Mouse (Mus musculus): Measurements from ENCODE around the gene Snai1. TPM values are rescaled to one million over a fixed set of nuclear protein-coding genes. Genes with fewer than 3 reads are reported as not detected.
A peak's percentile ranks its signal among the peaks of the same experiment; 100 is the strongest.

The Snai1 gene
- polyA plus RNA-seq, 2 experiments = 67.9 to 123 TPM

DNA sequence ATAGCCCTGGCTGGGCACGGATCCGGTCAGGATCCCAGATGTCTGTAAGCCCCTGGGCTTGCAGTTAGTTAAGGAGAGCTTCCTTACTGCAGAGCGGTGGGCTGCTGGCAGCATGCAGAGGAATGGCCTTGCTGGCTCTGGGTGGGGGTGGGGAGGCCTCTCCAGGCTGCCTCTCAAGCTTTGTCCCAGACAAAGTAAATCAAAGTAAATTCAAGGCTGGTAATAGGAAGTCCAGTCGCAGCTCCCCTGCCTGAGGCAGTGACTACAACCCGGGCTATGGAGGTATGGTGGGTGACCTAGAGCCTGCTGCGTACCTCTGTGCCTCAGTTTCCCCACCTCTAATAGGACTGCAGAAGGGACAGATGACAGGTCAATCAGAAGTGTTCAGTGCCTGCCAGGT lies 3.3 kb downstream of the Snai1 start:
- Histone ChIP-seq H3K27me3 (ENCODE audit: control insufficient read depth, insufficient read depth, low read length) (peaks cover 14% of the 10 kb centered on the region; the same call in 1 of the 2 replicates), H3K4me2 (replicated peaks; ENCODE audit: low read depth, low read length, severe bottlenecking) (peak overlapping the region; percentile 82), H3K9me3 (ENCODE audit: control insufficient read depth, low read length) (no peaks in the 10 kb centered on the region), H3K4me3 (replicated peaks; ENCODE audit: low read length) (peak overlapping the region; percentile 77), H3K27ac (replicated peaks; ENCODE audit: low read depth, low read length) (peak overlapping the region; percentile 80), H3K9ac (ENCODE audit: low read depth, low read length, severe bottlenecking) (peak overlapping the region; percentile 63), H3K36me3 (ENCODE audit: control insufficient read depth, insufficient read depth, low read length) (peaks cover 47% of the 10 kb centered on the region), H3K4me1 (ENCODE audit: control insufficient read depth, insufficient read depth, low read length) (peaks cover 50% of the 10 kb centered on the region)
- TF ChIP-seq POLR2A (IDR thresholded peaks at IDR 0.05; ENCODE audit: borderline replicate concordance, extremely low read depth, insufficient read depth, insufficient read length) = no peak
- ATAC-seq (ENCODE audit: low FRiP score, low read depth) (no peak), DNase-seq (ENCODE audit: low spot score) (no peak)
- 5% methylated on average over 6 of the region's 6 CpGs for WGBS

DNA sequence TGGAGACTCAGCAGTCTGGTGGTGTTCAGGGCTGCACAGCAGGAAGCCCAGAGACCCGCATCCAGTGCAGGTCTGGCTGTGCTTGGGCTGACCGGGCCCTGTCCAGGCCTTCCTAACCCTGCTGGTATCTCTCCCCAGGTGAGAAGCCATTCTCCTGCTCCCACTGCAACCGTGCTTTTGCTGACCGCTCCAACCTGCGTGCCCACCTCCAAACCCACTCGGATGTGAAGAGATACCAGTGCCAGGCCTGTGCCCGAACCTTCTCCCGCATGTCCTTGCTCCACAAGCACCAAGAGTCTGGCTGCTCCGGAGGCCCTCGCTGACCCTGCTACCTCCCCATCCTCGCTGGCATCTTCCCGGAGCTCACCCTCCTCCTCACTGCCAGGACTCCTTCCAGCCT lies 3.8 kb downstream of the Snai1 start:
- peaks cover 47% of the 10 kb centered on the region for H3K36me3 ChIP-seq (ENCODE audit: control insufficient read depth, insufficient read depth, low read length)
- DNase-seq (ENCODE audit: low spot score) = no peak
- no peaks in the 10 kb centered on the region for H3K9me3 ChIP-seq (ENCODE audit: control insufficient read depth, low read length)
- H3K4me2 ChIP-seq (replicated peaks; ENCODE audit: low read depth, low read length, severe bottlenecking) = peak overlapping the region; percentile 82
- no peak for ATAC-seq (ENCODE audit: low FRiP score, low read depth)
- peaks cover 9% of the 10 kb centered on the region; the same call in 1 of the 2 replicates for H3K27me3 ChIP-seq (ENCODE audit: control insufficient read depth, insufficient read depth, low read length)
- peak overlapping the region; percentile 77 for H3K4me3 ChIP-seq (replicated peaks; ENCODE audit: low read length)
- no peak for TF ChIP-seq POLR2A (IDR thresholded peaks at IDR 0.05; ENCODE audit: borderline replicate concordance, extremely low read depth, insufficient read depth, insufficient read length)
- H3K27ac ChIP-seq (replicated peaks; ENCODE audit: low read depth, low read length) = peak overlapping the region; percentile 80
- peak overlapping the region; percentile 63 for H3K9ac ChIP-seq (ENCODE audit: low read depth, low read length, severe bottlenecking)
- WGBS = 45% methylated on average over 11 of the region's 12 CpGs
- peaks cover 55% of the 10 kb centered on the region for H3K4me1 ChIP-seq (ENCODE audit: control insufficient read depth, insufficient read depth, low read length)

DNA sequence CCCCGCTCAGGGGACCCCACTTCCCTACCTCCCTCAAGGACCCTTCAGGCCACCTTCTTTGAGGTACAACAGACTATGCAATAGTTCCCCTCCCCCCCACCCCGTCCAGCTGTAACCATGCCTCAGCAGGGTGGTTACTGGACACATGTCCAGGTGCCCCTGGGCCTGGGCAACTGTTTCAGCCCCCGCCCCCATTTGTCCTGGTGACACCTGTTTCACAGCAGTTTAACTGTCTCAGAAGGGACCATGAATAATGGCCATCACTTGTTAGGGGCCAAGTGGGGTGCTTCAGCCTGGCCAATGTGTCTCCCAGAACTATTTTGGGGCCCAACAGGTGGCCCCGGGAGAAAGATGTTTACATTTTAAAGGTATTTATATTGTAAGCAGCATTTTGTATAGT lies 4.4 kb downstream of the Snai1 start:
- Histone ChIP-seq H3K36me3 (ENCODE audit: control insufficient read depth, insufficient read depth, low read length) (peaks cover 47% of the 10 kb centered on the region), H3K27me3 (ENCODE audit: control insufficient read depth, insufficient read depth, low read length) (peaks cover 3% of the 10 kb centered on the region; the same call in 1 of the 2 replicates), H3K9ac (ENCODE audit: low read depth, low read length, severe bottlenecking) (0 out of 2 replicates have a peak overlapping the region, but pooled peaks have one; percentile 63), H3K9me3 (ENCODE audit: control insufficient read depth, low read length) (no peaks in the 10 kb centered on the region), H3K4me1 (ENCODE audit: control insufficient read depth, insufficient read depth, low read length) (peaks cover 61% of the 10 kb centered on the region), H3K27ac (replicated peaks; ENCODE audit: low read depth, low read length) (peak overlapping the region; percentile 95), H3K4me2 (replicated peaks; ENCODE audit: low read depth, low read length, severe bottlenecking) (peak overlapping the region; percentile 82), H3K4me3 (replicated peaks; ENCODE audit: low read length) (peak overlapping the region; percentile 77)
- DNase-seq (ENCODE audit: low spot score) = no peak
- TF ChIP-seq POLR2A (IDR thresholded peaks at IDR 0.05; ENCODE audit: borderline replicate concordance, extremely low read depth, insufficient read depth, insufficient read length) = no peak
- WGBS = 31% methylated on average over 4 of the region's 4 CpGs
- no peak for ATAC-seq (ENCODE audit: low FRiP score, low read depth)

DNA sequence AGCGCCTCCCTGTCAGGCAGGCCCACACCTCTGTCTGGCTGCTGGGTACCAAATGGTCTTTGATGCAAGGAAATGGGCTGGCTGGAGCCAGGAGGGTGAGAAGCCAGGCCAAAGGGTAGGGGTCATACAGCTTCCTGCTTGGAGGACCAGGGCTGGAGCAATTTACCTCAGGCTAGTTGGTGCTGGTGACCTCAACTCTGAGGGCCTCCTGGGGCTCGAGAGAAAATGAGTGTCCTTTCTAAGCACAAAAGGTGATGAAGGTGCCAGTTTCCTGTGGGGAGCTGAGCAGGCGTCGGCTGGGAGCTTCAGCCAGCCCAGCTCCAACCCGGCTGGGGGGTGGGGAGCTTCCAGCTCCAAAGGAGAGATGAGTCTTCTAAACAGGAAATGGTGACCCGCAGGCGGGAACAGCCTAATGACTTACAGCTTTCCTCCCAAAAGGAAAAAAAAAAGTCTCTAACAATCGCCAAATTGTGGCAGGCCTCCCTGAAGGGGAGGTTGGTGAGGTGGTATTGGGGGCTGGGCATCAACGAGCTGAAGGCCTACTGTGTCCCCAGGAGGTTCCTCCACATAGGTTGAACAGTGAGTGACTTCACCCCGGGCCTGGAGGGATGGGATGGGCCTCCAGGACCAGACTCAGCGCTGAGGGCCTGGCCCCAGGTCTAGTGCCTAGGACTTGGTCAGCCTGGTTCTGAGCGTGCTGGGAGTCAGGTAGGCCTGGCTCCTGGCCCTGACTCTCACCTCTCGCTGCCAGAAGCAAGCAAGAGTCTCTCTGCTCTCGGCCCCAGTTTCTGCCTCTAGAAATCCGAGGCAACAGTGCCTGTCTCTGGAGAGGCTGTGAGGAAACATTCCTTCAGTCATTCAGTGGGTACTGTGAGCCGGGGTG lies 5.4 kb downstream of the Snai1 start:
- no peaks in the 10 kb centered on the region for H3K9me3 ChIP-seq (ENCODE audit: control insufficient read depth, low read length)
- peak; percentile 11; the same call in 1 of the 2 replicates for ATAC-seq (ENCODE audit: low FRiP score, low read depth)
- WGBS = 7% methylated on average over 16 of the region's 16 CpGs
- peak; percentile 77 for DNase-seq (ENCODE audit: low spot score)
- H3K27me3 ChIP-seq (ENCODE audit: control insufficient read depth, insufficient read depth, low read length) = no peaks in the 10 kb centered on the region
- H3K36me3 ChIP-seq (ENCODE audit: control insufficient read depth, insufficient read depth, low read length) = peaks cover 47% of the 10 kb centered on the region
- peak overlapping the region; percentile 82 for H3K4me2 ChIP-seq (replicated peaks; ENCODE audit: low read depth, low read length, severe bottlenecking)
- peak overlapping the region; percentile 95 for H3K27ac ChIP-seq (replicated peaks; ENCODE audit: low read depth, low read length)
- H3K4me3 ChIP-seq (replicated peaks; ENCODE audit: low read length) = peak overlapping the region; percentile 77
- H3K9ac ChIP-seq (ENCODE audit: low read depth, low read length, severe bottlenecking) = peak overlapping the region; percentile 40
- H3K4me1 ChIP-seq (ENCODE audit: control insufficient read depth, insufficient read depth, low read length) = peaks cover 59% of the 10 kb centered on the region
- TF ChIP-seq POLR2A (IDR thresholded peaks at IDR 0.05; ENCODE audit: borderline replicate concordance, extremely low read depth, insufficient read depth, insufficient read length) = no peak

DNA sequence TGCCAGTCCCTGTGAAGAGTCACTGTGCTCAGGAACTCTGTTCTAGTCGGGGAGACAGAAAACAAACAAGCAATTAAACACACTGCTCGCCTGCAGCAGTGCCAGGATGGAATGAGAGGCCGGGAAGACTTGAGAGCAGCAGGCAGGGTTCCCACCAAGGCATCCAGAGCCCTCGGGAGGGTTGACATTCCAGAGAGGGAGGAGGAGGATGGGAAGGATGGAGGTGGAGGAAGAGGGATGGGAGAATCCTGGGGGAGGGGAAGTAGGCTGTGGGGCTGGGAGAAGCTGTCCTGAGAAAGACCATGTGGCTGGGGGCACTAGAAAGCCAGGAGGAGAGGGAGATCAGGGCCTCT lies 6.0 kb downstream of the Snai1 start:
- no peak for TF ChIP-seq POLR2A (IDR thresholded peaks at IDR 0.05; ENCODE audit: borderline replicate concordance, extremely low read depth, insufficient read depth, insufficient read length)
- WGBS = 4% methylated on average over 4 of the region's 4 CpGs
- no peak for DNase-seq (ENCODE audit: low spot score)
- Histone ChIP-seq H3K4me2 (replicated peaks; ENCODE audit: low read depth, low read length, severe bottlenecking) (peak overlapping the region; percentile 82; the same call in 1 of the 2 replicates), H3K36me3 (ENCODE audit: control insufficient read depth, insufficient read depth, low read length) (peaks cover 46% of the 10 kb centered on the region), H3K27ac (replicated peaks; ENCODE audit: low read depth, low read length) (peak overlapping the region; percentile 95), H3K27me3 (ENCODE audit: control insufficient read depth, insufficient read depth, low read length) (no peaks in the 10 kb centered on the region), H3K9me3 (ENCODE audit: control insufficient read depth, low read length) (no peaks in the 10 kb centered on the region), H3K9ac (ENCODE audit: low read depth, low read length, severe bottlenecking) (peak overlapping the region; percentile 40), H3K4me1 (ENCODE audit: control insufficient read depth, insufficient read depth, low read length) (peaks cover 59% of the 10 kb centered on the region), H3K4me3 (replicated peaks; ENCODE audit: low read length) (0 out of 2 replicates have a peak overlapping the region, but pooled peaks have one; percentile 7)
- ATAC-seq (ENCODE audit: low FRiP score, low read depth) = no peak

Data from limb, embryonic 14.5 days (tissue).